17 mouse cellular contexts compared by ENCODE assay signal in genomic region chr12:108310041-108310440, GRCm38 (mm10). TPM values are rescaled to one million over a fixed set of nuclear protein-coding genes. Genes with fewer than 3 reads are reported as not detected.
DNase-seq lines count a peak whose midpoint lies in the region; ATAC-seq and TF ChIP-seq lines count a peak whose summit lies in the region.
"Had no signal": no experiment of that assay in that cellular context is flagged by ENCODE, and none has a peak within 500 bp of the region (broad histone marks: within the 10 kb centered on the region; RNA-seq: fewer than 3 reads in every experiment).

No protein-coding gene starts in this region.

- H3K4me2 ChIP-seq in heart, embryonic 11.5 days: no peak overlapping the region
- H3K4me2 ChIP-seq in hindbrain, embryonic 12.5 days (replicated peaks): no peak overlapping the region
- H3K4me2 ChIP-seq: forebrain, embryonic 13.5 days; heart, embryonic 13.5 days; hindbrain, embryonic 15.5 days had no signal

- TF ChIP-seq CTCF in embryonic fibroblast, embryonic 13.5 days (IDR thresholded peaks at IDR 0.05; ENCODE audit: borderline replicate concordance, insufficient read depth, low read length): no peak

- peak; percentile 95 for DNase-seq in heart, adult 11 months
- DNase-seq in hindbrain, embryonic 10.5 days (ENCODE audit: low spot score): no peak
- no peak for DNase-seq in right cerebral cortex, postnatal 10 days (ENCODE audit: low spot score in 2 of 2)
- no peak for DNase-seq in thymus, postnatal 0 days (ENCODE audit: low spot score)
- DNase-seq: cerebellum, adult 18-20 months; cerebellum, adult 9-10 months; cerebellum, postnatal 14 days had no signal

- ATAC-seq in heart, embryonic 11.5 days (replicated peaks; ENCODE audit: insufficient number of reproducible peaks, low FRiP score, low TSS enrichment): no peak
- no peak for ATAC-seq in hindbrain, embryonic 12.5 days (ENCODE audit: low FRiP score)
- ATAC-seq: CD4-positive, CD25-positive, alpha-beta regulatory T cell, adult 4 months; forebrain, embryonic 13.5 days; forebrain, embryonic 16.5 days; intestine, postnatal 0 days had no signal

- peaks cover 22% of the 10 kb centered on the region for H3K27me3 ChIP-seq in heart, embryonic 11.5 days (ENCODE audit: control insufficient read depth, insufficient read depth, low read length)
- peaks cover 46% of the 10 kb centered on the region for H3K27me3 ChIP-seq in hindbrain, embryonic 10.5 days (ENCODE audit: insufficient read depth, poor library complexity, severe bottlenecking)
- H3K27me3 ChIP-seq in hindbrain, embryonic 12.5 days: peaks cover 7% of the 10 kb centered on the region; the same call in 1 of the 2 replicates
- H3K27me3 ChIP-seq: hindbrain, embryonic 15.5 days had no signal

- no peaks in the 10 kb centered on the region for H3K36me3 ChIP-seq in heart, embryonic 11.5 days (ENCODE audit: control insufficient read depth, insufficient read depth, low read length)
- H3K36me3 ChIP-seq in hindbrain, embryonic 10.5 days: no peaks in the 10 kb centered on the region
- no peaks in the 10 kb centered on the region for H3K36me3 ChIP-seq in hindbrain, embryonic 12.5 days
- H3K36me3 ChIP-seq: heart, embryonic 13.5 days; hindbrain, embryonic 15.5 days had no signal

- no peak overlapping the region for H3K27ac ChIP-seq in heart, embryonic 11.5 days (ENCODE audit: low read depth, low read length)
- peak overlapping the region; percentile 70 for H3K27ac ChIP-seq in hindbrain, embryonic 10.5 days
- no peak overlapping the region for H3K27ac ChIP-seq in hindbrain, embryonic 12.5 days
- H3K27ac ChIP-seq in brown adipose tissue, adult 24 weeks (replicated peaks; ENCODE audit: low read depth, low read length): peak overlapping the region; percentile 58; the same call in 1 of the 2 replicates
- H3K27ac ChIP-seq in embryonic fibroblast, embryonic 13.5 days (ENCODE audit: insufficient read depth, low read length): peak overlapping the region; percentile 36; the same call in 1 of the 2 replicates
- H3K27ac ChIP-seq: forebrain, embryonic 13.5 days; heart, embryonic 13.5 days; hindbrain, embryonic 15.5 days had no signal

- WGBS in heart, embryonic 11.5 days (ENCODE audit: insufficient replicate concordance): 81% methylated on average over 4 of the region's 4 CpGs
- WGBS in hindbrain, embryonic 10.5 days: 83% methylated on average over 4 of the region's 4 CpGs
- WGBS in hindbrain, embryonic 12.5 days: 84% methylated on average over 4 of the region's 4 CpGs

- H3K9me3 ChIP-seq in heart, embryonic 11.5 days (replicated peaks; ENCODE audit: control insufficient read depth, low read length): no peaks in the 10 kb centered on the region
- no peaks in the 10 kb centered on the region for H3K9me3 ChIP-seq in hindbrain, embryonic 10.5 days
- no peaks in the 10 kb centered on the region for H3K9me3 ChIP-seq in hindbrain, embryonic 12.5 days (replicated peaks)
- H3K9me3 ChIP-seq: forebrain, embryonic 13.5 days; heart, embryonic 13.5 days; hindbrain, embryonic 15.5 days had no signal

- no peak for TF ChIP-seq POLR2A in embryonic fibroblast, embryonic 13.5 days (IDR thresholded peaks at IDR 0.05; ENCODE audit: low read depth, low read length)

- H3K4me3 ChIP-seq in heart, embryonic 11.5 days (ENCODE audit: low read depth, low read length): no peak overlapping the region
- no peak overlapping the region for H3K4me3 ChIP-seq in hindbrain, embryonic 10.5 days
- no peak overlapping the region for H3K4me3 ChIP-seq in hindbrain, embryonic 12.5 days
- H3K4me3 ChIP-seq in brown adipose tissue, adult 24 weeks (ENCODE audit: insufficient read depth, low read depth, low read length): no peak overlapping the region
- no peak overlapping the region for H3K4me3 ChIP-seq in embryonic fibroblast, embryonic 13.5 days (ENCODE audit: insufficient read depth, low read length)
- H3K4me3 ChIP-seq: forebrain, embryonic 13.5 days; heart, embryonic 13.5 days; hindbrain, embryonic 15.5 days had no signal

- peaks cover 6% of the 10 kb centered on the region for H3K4me1 ChIP-seq in heart, embryonic 11.5 days (ENCODE audit: control insufficient read depth, insufficient read depth, low read length)
- H3K4me1 ChIP-seq in hindbrain, embryonic 10.5 days (replicated peaks): peaks cover 83% of the 10 kb centered on the region
- peaks cover 27% of the 10 kb centered on the region for H3K4me1 ChIP-seq in hindbrain, embryonic 12.5 days
- peaks cover 5% of the 10 kb centered on the region for H3K4me1 ChIP-seq in brown adipose tissue, adult 24 weeks (ENCODE audit: control insufficient read depth, insufficient read depth, insufficient read length, low read length)
- peaks cover 13% of the 10 kb centered on the region for H3K4me1 ChIP-seq in embryonic fibroblast, embryonic 13.5 days (ENCODE audit: control insufficient read depth, insufficient read depth, low read length)

- H3K9ac ChIP-seq in heart, embryonic 11.5 days (ENCODE audit: low read depth, low read length): no peak overlapping the region
- H3K9ac ChIP-seq in hindbrain, embryonic 12.5 days: no peak overlapping the region
- H3K9ac ChIP-seq: forebrain, embryonic 13.5 days; heart, embryonic 13.5 days; hindbrain, embryonic 15.5 days had no signal

RNA-seq across cellular contexts. Expression of gene Hhipl1, which starts 4.0 kb away (rescaled TPM):
- polyA plus RNA-seq in heart, embryonic 11.5 days (2014; fragmentation: Nextera tagmentation; extraction: Ambion mirVana): 0.28 and 0.29 TPM in 2 replicates
- polyA plus RNA-seq in hindbrain, embryonic 10.5 days (2016; fragmentation: Nextera tagmentation; extraction: Ambion mirVana): 3.0 and 3.2 TPM in 2 replicates
- 2.4 and 2.7 TPM in 2 replicates for polyA plus RNA-seq in hindbrain, embryonic 12.5 days (2016; fragmentation: Nextera tagmentation; extraction: Ambion mirVana)
- polyA plus RNA-seq in brown adipose tissue, adult 24 weeks (2012; ENCODE audit: insufficient read depth, insufficient read length, missing spikeins): not detected in 2 replicates
- polyA plus RNA-seq in embryonic fibroblast, embryonic 13.5 days (2011; ENCODE audit: insufficient read length, low read depth, missing spikeins): 4.8 and 5.0 TPM in 2 replicates
- 0.05 TPM in 2 replicates for polyA plus RNA-seq in thymus, postnatal 0 days (2015; fragmentation: Nextera tagmentation; extraction: Ambion mirVana)
- polyA plus RNA-seq: CD4-positive, CD25-positive, alpha-beta regulatory T cell, adult 4 months had no signal

RNA-seq across cellular contexts. Expression of gene Cyp46a1, which starts 24.1 kb away (rescaled TPM):
- 4.3 and 5.5 TPM in 2 replicates for polyA plus RNA-seq in heart, embryonic 11.5 days (2014; fragmentation: Nextera tagmentation; extraction: Ambion mirVana)
- polyA plus RNA-seq in hindbrain, embryonic 10.5 days (2016; fragmentation: Nextera tagmentation; extraction: Ambion mirVana): 17.8 and 19.1 TPM in 2 replicates
- 14.2 and 15.6 TPM in 2 replicates for polyA plus RNA-seq in hindbrain, embryonic 12.5 days (2016; fragmentation: Nextera tagmentation; extraction: Ambion mirVana)
- not detected in 2 replicates for polyA plus RNA-seq in brown adipose tissue, adult 24 weeks (2012; ENCODE audit: insufficient read depth, insufficient read length, missing spikeins)
- polyA plus RNA-seq in embryonic fibroblast, embryonic 13.5 days (2011; ENCODE audit: insufficient read length, low read depth, missing spikeins): 1.8 and 3.4 TPM in 2 replicates
- 0.36 TPM in 1 of 2 replicates, not detected in the other for polyA plus RNA-seq in thymus, postnatal 0 days (2015; fragmentation: Nextera tagmentation; extraction: Ambion mirVana)
- polyA plus RNA-seq: CD4-positive, CD25-positive, alpha-beta regulatory T cell, adult 4 months had no signal

RNA-seq across cellular contexts. Expression of gene Ccdc85c, which starts 34.8 kb away (rescaled TPM):
- 6.3 and 7.8 TPM in 2 replicates for polyA plus RNA-seq in heart, embryonic 11.5 days (2014; fragmentation: Nextera tagmentation; extraction: Ambion mirVana)
- 14.3 and 16.0 TPM in 2 replicates for polyA plus RNA-seq in hindbrain, embryonic 10.5 days (2016; fragmentation: Nextera tagmentation; extraction: Ambion mirVana)
- 15.2 and 16.3 TPM in 2 replicates for polyA plus RNA-seq in hindbrain, embryonic 12.5 days (2016; fragmentation: Nextera tagmentation; extraction: Ambion mirVana)
- 2.3 and 3.3 TPM in 2 replicates for polyA plus RNA-seq in brown adipose tissue, adult 24 weeks (2012; ENCODE audit: insufficient read depth, insufficient read length, missing spikeins)
- 1.6 and 2.7 TPM in 2 replicates for polyA plus RNA-seq in embryonic fibroblast, embryonic 13.5 days (2011; ENCODE audit: insufficient read length, low read depth, missing spikeins)
- 11.3 and 13.6 TPM in 2 replicates for polyA plus RNA-seq in thymus, postnatal 0 days (2015; fragmentation: Nextera tagmentation; extraction: Ambion mirVana)

Comparison
In these comparisons a context has a peak if more than half of its experiments do, and no peak if none do; other contexts are left out.
1. H3K27ac ChIP-seq: peak in hindbrain, embryonic 10.5 days (single experiment), brown adipose tissue, adult 24 weeks (single experiment) and embryonic fibroblast, embryonic 13.5 days (single experiment); none in heart, embryonic 11.5 days (single experiment) and hindbrain, embryonic 12.5 days (single experiment).